Mouse (Mus musculus) hindbrain, embryonic 15.5 days (tissue): ENCODE measurements around the gene Ttc9b. TPM values are rescaled to one million over a fixed set of nuclear protein-coding genes. Genes with fewer than 3 reads are reported as not detected.
"Not testable (repeated sequence)": the region's sequence is repeated elsewhere in the genome, so short reads cannot be mapped to it uniquely, and the experiment has no call there.

ENCODE experiments used
- ATAC-seq: fragments of 200-750 bp; cut with Nextera tagmentation; 2 replicates; pipeline ENCODE4 v1.8.0; 2017; ENCODE audit warnings: low read depth, moderate number of reproducible peaks, moderate TSS enrichment; ENCODE audit not compliant: low FRiP score
- H3K27ac ChIP-seq: fragments of 300-500 bp; sonication (generic); replicated peaks from 2 replicates; pipeline ENCODE4 v1.5.1; 2015; ENCODE audit warnings: mild to moderate bottlenecking, inconsistent platforms
- H3K27me3 ChIP-seq: fragments of 300-500 bp; sonication (generic); 2 replicates; pipeline ENCODE4 v1.6.1; 2015; ENCODE audit warnings: control low read depth, inconsistent platforms
- H3K36me3 ChIP-seq: fragments of 300-500 bp; sonication (generic); 2 replicates; pipeline ENCODE4 v1.6.1; 2015; ENCODE audit warnings: control low read depth, inconsistent platforms
- H3K4me1 ChIP-seq: fragments of 300-500 bp; sonication (generic); replicated peaks from 2 replicates; pipeline ENCODE4 v1.6.1; 2015; ENCODE audit warnings: control low read depth, inconsistent platforms
- H3K4me2 ChIP-seq: fragments of 300-500 bp; sonication (generic); 2 replicates; pipeline ENCODE4 v1.6.1; 2015; ENCODE audit warnings: moderate library complexity, mild to moderate bottlenecking, inconsistent platforms
- H3K4me3 ChIP-seq: fragments of 300-500 bp; sonication (generic); 2 replicates; pipeline ENCODE4 v1.5.1; 2015; ENCODE audit warnings: mild to moderate bottlenecking, inconsistent platforms
- H3K9ac ChIP-seq: fragments of 300-500 bp; sonication (generic); 2 replicates; pipeline ENCODE4 v1.6.1; 2015; ENCODE audit warnings: inconsistent platforms
- H3K9me3 ChIP-seq: fragments of 300-500 bp; sonication (generic); 2 replicates; pipeline ENCODE4 v1.6.1; 2016; ENCODE audit warnings: control low read depth, inconsistent platforms
- WGBS: fragments of 180-500 bp; shearing (Covaris S2); methylation state at CpG from one replicate; pipeline ENCODE4 v1.1.7; 2015; 5-methylcytosine and 5-hydroxymethylcytosine counted together
- polyA plus RNA-seq: library from polyadenylated mRNA; unstranded; fragments of >200 nt; fragmentation: Nextera tagmentation; extraction: Ambion mirVana; gene quantifications from 2 replicates; pipeline ENCODE4 v1.2.1, GENCODE M21; 2015

Gene Ttc9b
- polyA plus RNA-seq, 1 experiment from 2014 or later: 88.8 TPM

GRCm38 (mm10) chr7:27613751-27614499, 39.8 kb upstream of the Ttc9b start:
- Histone ChIP-seq H3K9me3 (no peaks in the 10 kb centered on the region), H3K27me3 (no peaks in the 10 kb centered on the region), H3K9ac (no peak overlapping the region), H3K27ac (peak overlapping the region; percentile 56), H3K36me3 (peaks cover 35% of the 10 kb centered on the region), H3K4me3 (no peak overlapping the region), H3K4me2 (0 out of 2 replicates have a peak overlapping the region, but pooled peaks have one; percentile 7), H3K4me1 (peaks cover 29% of the 10 kb centered on the region)
- ATAC-seq: peak; percentile 81
- WGBS: 30% methylated on average over 8 of the region's 8 CpGs

- no peak overlapping the region for H3K27ac ChIP-seq
- H3K4me2 ChIP-seq: no peak overlapping the region
- H3K9ac ChIP-seq: no peak overlapping the region
- no peaks in the 10 kb centered on the region for H3K9me3 ChIP-seq
- no peaks in the 10 kb centered on the region for H3K27me3 ChIP-seq
- ATAC-seq: no peak
- peaks cover 37% of the 10 kb centered on the region for H3K36me3 ChIP-seq
- H3K4me3 ChIP-seq: no peak overlapping the region
- WGBS: 80% methylated on average over 6 of the region's 6 CpGs
- H3K4me1 ChIP-seq: no peaks in the 10 kb centered on the region
Measured at GRCm38 (mm10) chr7:27621028-27621427, 32.7 kb upstream of the Ttc9b start.

- Histone ChIP-seq H3K4me2 (no peak overlapping the region), H3K4me3 (no peak overlapping the region), H3K27me3 (no peaks in the 10 kb centered on the region), H3K9me3 (no peaks in the 10 kb centered on the region), H3K9ac (no peak overlapping the region), H3K27ac (no peak overlapping the region), H3K4me1 (no peaks in the 10 kb centered on the region), H3K36me3 (peaks cover 35% of the 10 kb centered on the region)
- 69% methylated on average over 1 of the region's 1 CpGs for WGBS
- no peak for ATAC-seq
Measured at GRCm38 (mm10) chr7:27622234-27622633, 31.5 kb upstream of the Ttc9b start.

- Histone ChIP-seq H3K9me3 (no peaks in the 10 kb centered on the region), H3K4me2 (no peak overlapping the region), H3K4me1 (0 out of 2 replicates have a peak, but pooled peaks cover 3% of the 10 kb centered on the region), H3K9ac (no peak overlapping the region), H3K27me3 (no peaks in the 10 kb centered on the region), H3K27ac (no peak overlapping the region), H3K36me3 (peaks cover 31% of the 10 kb centered on the region), H3K4me3 (no peak overlapping the region)
- no peak for ATAC-seq
Measured at GRCm38 (mm10) chr7:27624967-27625366, 28.7 kb upstream of the Ttc9b start.

- H3K36me3 ChIP-seq: peaks cover 36% of the 10 kb centered on the region
- WGBS: 70% methylated on average over 7 of the region's 7 CpGs
- no peak overlapping the region; the same call in 1 of the 2 replicates for H3K27ac ChIP-seq
Measured at GRCm38 (mm10) chr7:27627707-27628106, 26.0 kb upstream of the Ttc9b start.

GRCm38 (mm10) chr7:27628190-27628589, 25.5 kb upstream of the Ttc9b start:
- no peak overlapping the region for H3K4me3 ChIP-seq
- no peak for ATAC-seq
- H3K9me3 ChIP-seq: no peaks in the 10 kb centered on the region
- H3K36me3 ChIP-seq: peaks cover 41% of the 10 kb centered on the region
- H3K27ac ChIP-seq: peak overlapping the region; percentile 34; the same call in 1 of the 2 replicates
- 90% methylated on average over 6 of the region's 6 CpGs for WGBS
- no peaks in the 10 kb centered on the region for H3K27me3 ChIP-seq
- no peak overlapping the region for H3K9ac ChIP-seq
- no peak overlapping the region for H3K4me2 ChIP-seq
- 0 out of 2 replicates have a peak, but pooled peaks cover 3% of the 10 kb centered on the region for H3K4me1 ChIP-seq

More at GRCm38 (mm10) chr7:27627707-27628106, 26.0 kb upstream of the Ttc9b start:
- Histone ChIP-seq H3K4me2 (no peak overlapping the region), H3K9me3 (no peaks in the 10 kb centered on the region), H3K4me3 (no peak overlapping the region), H3K4me1 (0 out of 2 replicates have a peak, but pooled peaks cover 3% of the 10 kb centered on the region), H3K27me3 (no peaks in the 10 kb centered on the region), H3K9ac (no peak overlapping the region)
- ATAC-seq: no peak

- H3K36me3 ChIP-seq: peaks cover 45% of the 10 kb centered on the region
- 78% methylated on average over 7 of the region's 7 CpGs for WGBS
Measured at GRCm38 (mm10) chr7:27628816-27629215, 24.9 kb upstream of the Ttc9b start.

GRCm38 (mm10) chr7:27631439-27631838, 22.3 kb upstream of the Ttc9b start:
- WGBS: 95% methylated on average over 4 of the region's 4 CpGs
- Histone ChIP-seq H3K27me3 (no peaks in the 10 kb centered on the region), H3K4me2 (no peak overlapping the region), H3K4me3 (no peak overlapping the region), H3K9ac (no peak overlapping the region), H3K4me1 (0 out of 2 replicates have a peak, but pooled peaks cover 3% of the 10 kb centered on the region), H3K9me3 (no peaks in the 10 kb centered on the region), H3K36me3 (peaks cover 65% of the 10 kb centered on the region), H3K27ac (no peak overlapping the region)
- ATAC-seq: no peak

More at GRCm38 (mm10) chr7:27628816-27629215, 24.9 kb upstream of the Ttc9b start:
- H3K9me3 ChIP-seq, H3K9ac ChIP-seq, H3K27me3 ChIP-seq, H3K27ac ChIP-seq, H3K4me1 ChIP-seq, H3K4me2 ChIP-seq, H3K4me3 ChIP-seq: not testable (repeated sequence)
- ATAC-seq: peak; percentile 27; the same call in 1 of the 2 replicates

GRCm38 (mm10) chr7:27633166-27633565, 20.5 kb upstream of the Ttc9b start:
- ATAC-seq: no peak
- H3K4me1 ChIP-seq: 0 out of 2 replicates have a peak, but pooled peaks cover under 1% of the 10 kb centered on the region
- H3K36me3 ChIP-seq: peaks cover 68% of the 10 kb centered on the region
- H3K9me3 ChIP-seq: no peaks in the 10 kb centered on the region
- 92% methylated on average over 6 of the region's 6 CpGs for WGBS
- no peak overlapping the region for H3K4me2 ChIP-seq
- H3K9ac ChIP-seq: no peak overlapping the region
- no peak overlapping the region for H3K4me3 ChIP-seq
- H3K27me3 ChIP-seq: no peaks in the 10 kb centered on the region
- H3K27ac ChIP-seq: no peak overlapping the region

- peaks cover 60% of the 10 kb centered on the region for H3K36me3 ChIP-seq
- no peak overlapping the region for H3K4me2 ChIP-seq
- H3K9ac ChIP-seq: no peak overlapping the region
- no peaks in the 10 kb centered on the region for H3K27me3 ChIP-seq
- no peaks in the 10 kb centered on the region for H3K9me3 ChIP-seq
- H3K4me1 ChIP-seq: no peaks in the 10 kb centered on the region
- no peak overlapping the region for H3K27ac ChIP-seq
- ATAC-seq: no peak
- WGBS: 96% methylated on average over 6 of the region's 6 CpGs
- H3K4me3 ChIP-seq: no peak overlapping the region
Measured at GRCm38 (mm10) chr7:27634691-27635090, 19.0 kb upstream of the Ttc9b start.

GRCm38 (mm10) chr7:27635094-27635493, 18.6 kb upstream of the Ttc9b start:
- H3K27me3 ChIP-seq, H3K9me3 ChIP-seq, H3K27ac ChIP-seq, H3K4me3 ChIP-seq, H3K4me2 ChIP-seq, H3K4me1 ChIP-seq, ATAC-seq, H3K9ac ChIP-seq: not testable (repeated sequence)
- peaks cover 57% of the 10 kb centered on the region for H3K36me3 ChIP-seq
- WGBS: 96% methylated on average over 2 of the region's 2 CpGs

- H3K36me3 ChIP-seq: no peaks in the 10 kb centered on the region
- no peaks in the 10 kb centered on the region for H3K9me3 ChIP-seq
- no peak for ATAC-seq
- no peaks in the 10 kb centered on the region for H3K27me3 ChIP-seq
- H3K9ac ChIP-seq: no peak overlapping the region
- 58% methylated on average over 1 of the region's 1 CpGs for WGBS
- no peaks in the 10 kb centered on the region for H3K4me1 ChIP-seq
- no peak overlapping the region for H3K4me3 ChIP-seq
- H3K27ac ChIP-seq: no peak overlapping the region
- no peak overlapping the region for H3K4me2 ChIP-seq
Measured at GRCm38 (mm10) chr7:27644471-27644870, 9.2 kb upstream of the Ttc9b start.
